Mouse (Mus musculus) right cerebral cortex, postnatal 10 days (tissue): ENCODE data around the gene Cyth2.
A peak's percentile ranks its signal among the peaks of the same experiment; 100 is the strongest.

ENCODE experiments used
- DNase-seq, 2 experiments: peaks; one replicate each; pipeline ENCODE4 v3.0.0; 2021; ENCODE audit warnings: low spot score in 2 of 2

Gene Cyth2

GRCm38 (mm10) chr7:45814841-45815240 is 460 bp upstream of the Cyth2 start:
- peak; percentile 27 to 43 for DNase-seq

GRCm38 (mm10) chr7:45812921-45813320 is 1.5 kb downstream of the Cyth2 start:
- DNase-seq: peak in 1 of 2 experiments; percentile 50

GRCm38 (mm10) chr7:45809276-45810075 is 4.9 kb downstream of the Cyth2 start:
- no peak for DNase-seq

- no peak for DNase-seq
Observed at GRCm38 (mm10) chr7:45808471-45808870, 5.9 kb downstream of the Cyth2 start.

- DNase-seq: no peak
Observed at GRCm38 (mm10) chr7:45805941-45806340, 8.4 kb downstream of the Cyth2 start.

GRCm38 (mm10) chr7:45802551-45802950 is 11.8 kb downstream of the Cyth2 start:
- DNase-seq: no peak

GRCm38 (mm10) chr7:45801348-45801747 is 13.0 kb downstream of the Cyth2 start:
- DNase-seq: peak; percentile 93 to 95

- DNase-seq: peak in 1 of 2 experiments; percentile 38
Observed at GRCm38 (mm10) chr7:45800546-45801204, 13.7 kb downstream of the Cyth2 start.

- peak in 1 of 2 experiments; percentile 25 for DNase-seq
Observed at GRCm38 (mm10) chr7:45800001-45800400, 14.4 kb downstream of the Cyth2 start.

- no peak for DNase-seq
Observed at GRCm38 (mm10) chr7:45798931-45799330, 15.4 kb downstream of the Cyth2 start.

- DNase-seq: peak in 1 of 2 experiments; percentile 30
Observed at GRCm38 (mm10) chr7:45798511-45798836, 15.9 kb downstream of the Cyth2 start.

GRCm38 (mm10) chr7:45797661-45798510 is 16.5 kb downstream of the Cyth2 start:
- peak in 1 of 2 experiments; percentile 44 for DNase-seq

GRCm38 (mm10) chr7:45796950-45797349 is 17.4 kb downstream of the Cyth2 start:
- peak in 1 of 2 experiments; percentile 31 for DNase-seq

GRCm38 (mm10) chr7:45794971-45795370 is 19.4 kb downstream of the Cyth2 start:
- peak in 1 of 2 experiments; percentile 32 for DNase-seq

- no peak for DNase-seq
Observed at GRCm38 (mm10) chr7:45793969-45794585, 20.3 kb downstream of the Cyth2 start.

- peak in 1 of 2 experiments; percentile 27 for DNase-seq
Observed at GRCm38 (mm10) chr7:45793240-45793639, 21.1 kb downstream of the Cyth2 start.

GRCm38 (mm10) chr7:45791756-45792490 is 22.5 kb downstream of the Cyth2 start:
- DNase-seq: peak in 1 of 2 experiments; percentile 44

- peak in 1 of 2 experiments; percentile 26 for DNase-seq
Observed at GRCm38 (mm10) chr7:45790721-45791120, 23.7 kb downstream of the Cyth2 start.

- DNase-seq: peak in 1 of 2 experiments; percentile 47
Observed at GRCm38 (mm10) chr7:45787642-45788041, 26.7 kb downstream of the Cyth2 start.

- DNase-seq: peak; percentile 71 to 87
Observed at GRCm38 (mm10) chr7:45786661-45787413, 27.5 kb downstream of the Cyth2 start.
